Mouse (Mus musculus): Measurements from ENCODE around the gene Mrap. TPM values are rescaled to one million over a fixed set of nuclear protein-coding genes. Genes with fewer than 3 reads are reported as not detected.

Mrap gene
- total RNA-seq, 2 experiments from 2014 or later = 0.87 TPM; not detected in 1

DNA sequence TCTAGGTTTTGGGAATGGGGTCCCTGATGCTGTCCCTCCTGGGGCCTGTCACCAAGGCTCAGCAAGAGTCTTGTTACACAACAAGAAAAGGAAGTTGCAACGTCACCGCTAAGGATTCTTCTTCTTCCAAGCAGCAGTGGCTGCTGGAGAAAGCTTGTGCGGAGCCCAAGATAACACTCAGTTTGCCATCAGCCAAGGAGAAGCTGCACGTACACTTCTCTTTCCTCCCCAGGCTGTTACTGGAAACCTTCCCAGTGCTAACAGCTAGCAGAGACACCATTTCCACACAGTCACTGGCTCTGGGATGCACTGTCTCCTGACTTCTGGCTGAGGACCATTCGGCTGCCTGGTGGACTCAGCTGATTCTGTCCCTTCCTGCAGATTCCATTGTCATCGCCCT is 9.1 kb downstream of the Mrap start:
- intact Hi-C loops (cut with DNase I) = no loop called here
- DNase-seq (ENCODE audit: low spot score in 2 of 2) = peak; percentile 32 to 72

DNA sequence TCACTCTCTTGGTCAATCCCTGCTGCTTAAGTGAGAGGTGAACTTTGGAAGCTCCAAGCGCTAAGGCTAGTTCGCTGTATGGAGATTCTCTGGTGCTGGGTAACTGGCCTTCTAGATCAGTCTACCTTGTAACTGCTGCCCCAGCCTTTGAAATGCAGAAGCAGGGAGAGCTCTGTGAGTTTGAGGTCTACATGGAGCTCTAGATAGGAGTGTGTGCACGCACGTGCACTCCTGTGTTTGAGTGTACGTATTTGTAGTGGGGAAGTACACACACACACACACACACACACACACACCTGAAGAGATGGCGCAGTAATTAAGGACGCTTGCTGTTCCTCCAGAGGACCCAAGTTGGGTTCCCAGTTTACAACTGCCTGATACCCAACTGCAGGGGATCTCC is 10.2 kb downstream of the Mrap start:
- intact Hi-C loops (cut with DNase I) = no loop called here
- no peak for DNase-seq (ENCODE audit: low spot score in 2 of 2)

DNA sequence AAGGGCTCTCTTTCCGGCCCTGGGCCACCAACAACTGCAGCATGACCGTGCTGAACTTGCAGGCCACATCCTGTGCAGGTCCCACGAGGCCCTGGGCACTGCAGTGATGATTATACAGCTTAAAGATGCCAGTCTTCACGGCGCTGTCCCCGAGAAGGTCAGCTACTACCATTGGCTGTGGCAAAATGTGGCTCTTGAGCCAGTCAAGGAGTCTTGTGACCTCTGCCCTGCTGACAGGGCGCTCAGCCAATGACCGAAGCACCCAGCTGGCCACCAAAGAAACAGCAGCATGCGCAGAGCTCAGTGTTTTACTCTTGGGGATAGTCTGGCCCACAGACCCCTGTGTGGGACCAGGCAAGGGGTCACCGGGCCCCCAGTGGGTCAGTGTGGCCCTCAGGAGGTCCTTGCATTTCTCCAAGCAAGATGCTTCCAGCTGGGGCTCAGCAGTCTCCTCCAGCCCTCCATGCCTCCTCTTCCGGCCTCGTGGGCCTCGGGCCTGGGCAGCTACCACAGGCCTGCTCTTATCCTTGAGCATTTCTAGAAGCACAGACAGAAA is 15.5 kb downstream of the Mrap start:
- no peak for DNase-seq (ENCODE audit: low spot score in 2 of 2)
- intact Hi-C loops (cut with DNase I) = no loop called here

DNA sequence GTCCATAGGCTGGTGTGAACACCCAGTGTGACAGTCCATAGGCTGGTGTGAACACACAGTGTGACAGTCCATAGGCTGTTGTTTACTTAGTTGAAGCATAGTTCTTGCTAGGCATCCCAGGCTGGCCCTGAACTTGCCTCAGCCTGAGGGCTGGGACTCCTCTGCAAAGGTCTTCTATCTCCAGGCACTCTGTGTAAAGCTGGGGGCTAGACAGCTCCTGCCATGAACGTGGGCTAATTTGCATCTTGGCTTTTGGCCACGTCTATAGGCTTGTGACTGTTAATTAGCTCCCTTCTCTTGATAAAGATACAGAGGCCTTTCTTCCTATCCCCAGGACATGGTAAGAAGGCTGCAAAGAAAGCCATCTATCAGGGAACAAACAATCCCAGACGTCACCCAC is 21.3 kb downstream of the Mrap start:
- intact Hi-C loops (cut with DNase I) = no loop called here
- DNase-seq (ENCODE audit: low spot score in 2 of 2) = no peak

DNA sequence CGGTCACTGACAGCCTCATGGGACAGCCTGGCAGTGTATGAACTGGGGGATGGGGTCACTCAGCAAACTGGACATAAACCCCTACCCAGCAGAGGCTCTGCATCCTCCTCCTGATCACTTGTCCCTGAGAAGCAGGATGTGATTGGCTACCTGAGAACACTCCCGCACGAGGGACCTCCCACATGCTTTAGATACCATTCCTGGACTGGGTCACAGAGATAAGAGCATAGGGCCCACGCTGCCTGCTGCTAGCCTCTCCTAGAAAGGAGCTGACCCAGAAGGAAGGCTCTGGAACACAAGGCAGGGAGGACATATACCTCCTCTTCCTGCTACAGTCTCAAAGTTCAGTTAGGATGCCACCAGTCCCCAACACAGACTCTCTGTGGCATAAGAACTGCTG is 22.5 kb downstream of the Mrap start:
- intact Hi-C loops (cut with DNase I) = no loop called here
- no peak for DNase-seq (ENCODE audit: low spot score in 2 of 2)

DNA sequence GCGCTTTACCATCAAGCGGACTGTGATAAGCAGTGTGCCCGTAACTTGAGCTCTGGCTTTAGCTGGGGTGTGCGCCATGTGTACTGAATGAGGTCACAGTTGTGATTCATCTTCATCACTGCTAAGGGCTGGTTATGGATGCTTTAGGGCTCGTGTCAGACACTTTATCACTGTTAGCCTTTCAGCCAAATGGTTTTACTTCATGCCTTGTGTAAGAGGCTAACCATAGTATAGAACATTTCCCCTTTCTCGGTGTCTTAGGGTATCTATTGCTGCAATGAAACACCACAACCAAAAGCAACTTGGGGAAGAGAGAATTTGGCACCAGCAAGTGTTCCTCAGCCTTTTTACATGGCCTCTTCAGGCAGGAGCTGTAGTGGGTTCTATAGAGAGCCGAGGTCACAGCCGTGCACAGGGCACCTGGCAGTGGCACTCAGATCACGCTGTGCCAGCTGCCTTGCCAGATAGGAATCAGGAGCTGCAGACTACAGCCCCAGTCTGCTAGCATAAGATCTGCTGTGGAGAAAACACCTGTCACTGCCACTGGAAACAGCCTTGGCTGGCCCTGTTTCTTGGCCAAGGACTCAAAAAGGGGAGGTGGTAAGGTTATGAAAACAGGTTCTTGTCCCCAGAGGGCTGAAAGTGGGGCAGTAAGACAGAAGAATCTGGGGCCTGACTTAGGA is 27.3 kb downstream of the Mrap start:
- intact Hi-C loops (cut with DNase I) = no loop called here
- no peak for DNase-seq (ENCODE audit: low spot score in 2 of 2)

DNA sequence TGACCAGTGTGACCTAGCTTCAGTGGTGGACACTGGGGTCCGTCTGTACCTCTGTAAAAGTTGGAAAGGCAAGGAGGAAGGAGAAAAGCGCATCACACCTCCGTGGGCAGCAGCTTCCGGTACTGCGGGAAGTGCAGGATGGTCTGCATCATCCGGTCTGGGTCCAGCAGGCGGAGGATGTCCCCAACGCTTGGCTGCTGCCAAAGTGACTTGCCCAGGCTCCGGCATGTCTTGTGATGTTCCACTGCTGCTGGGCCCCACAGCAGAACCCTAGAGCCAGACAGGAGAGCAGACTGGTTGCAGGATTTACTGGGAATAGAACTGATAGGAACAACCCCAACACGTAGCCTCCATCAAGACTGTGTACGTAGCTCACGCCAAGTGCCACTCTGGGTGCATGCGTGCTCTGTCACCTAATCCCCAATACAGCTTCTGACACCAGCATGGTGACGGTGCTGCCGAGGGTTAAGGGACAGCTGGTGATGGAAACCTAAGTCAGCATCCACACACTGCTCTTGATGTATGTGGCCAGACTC is 29.0 kb downstream of the Mrap start:
- DNase-seq (ENCODE audit: low spot score in 2 of 2) = no peak
- intact Hi-C loops (cut with DNase I) = no loop called here

DNA sequence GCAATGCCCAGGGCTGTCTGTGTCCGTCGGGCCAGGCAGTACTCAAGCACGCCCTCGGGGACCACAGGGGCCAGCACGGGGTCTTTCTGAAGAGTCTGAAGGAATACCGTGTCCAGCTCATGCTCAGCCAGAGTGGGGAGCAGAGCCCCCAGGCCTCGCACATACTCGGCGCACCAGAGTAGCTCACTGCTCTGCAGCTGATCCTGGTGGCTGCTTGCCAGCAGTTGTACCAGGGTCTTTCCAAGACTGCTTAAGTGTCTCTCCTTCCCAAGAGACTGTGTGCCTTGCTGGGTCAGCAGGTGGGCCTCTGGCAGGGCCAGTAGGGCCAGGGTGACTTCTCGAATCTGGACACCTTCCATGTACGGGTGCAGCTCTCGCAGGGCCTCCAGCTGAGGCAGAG is 36.2 kb downstream of the Mrap start:
- intact Hi-C loops (cut with DNase I) = no loop called here
- DNase-seq (ENCODE audit: low spot score in 2 of 2) = no peak

DNA sequence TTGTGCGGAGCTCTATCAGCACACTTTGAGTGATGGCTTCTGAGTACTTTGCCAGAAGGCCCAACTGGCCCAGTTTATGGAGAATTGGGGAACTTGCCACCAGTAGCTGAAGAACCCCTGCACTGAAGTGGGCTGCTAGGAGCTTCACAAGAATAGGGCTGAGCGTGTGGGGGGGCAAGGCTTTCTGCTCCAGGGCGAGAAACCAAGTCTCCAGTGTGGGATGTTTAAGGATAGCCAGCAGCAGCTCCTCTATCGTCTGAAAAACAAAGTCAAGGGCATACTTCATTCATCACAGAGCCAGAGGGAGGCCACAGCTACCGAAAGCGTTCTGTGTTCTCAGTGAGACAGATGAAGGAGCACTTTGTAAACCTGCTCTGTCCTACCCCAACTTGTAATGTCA is 36.6 kb downstream of the Mrap start:
- intact Hi-C loops (cut with DNase I) = no loop called here

DNA sequence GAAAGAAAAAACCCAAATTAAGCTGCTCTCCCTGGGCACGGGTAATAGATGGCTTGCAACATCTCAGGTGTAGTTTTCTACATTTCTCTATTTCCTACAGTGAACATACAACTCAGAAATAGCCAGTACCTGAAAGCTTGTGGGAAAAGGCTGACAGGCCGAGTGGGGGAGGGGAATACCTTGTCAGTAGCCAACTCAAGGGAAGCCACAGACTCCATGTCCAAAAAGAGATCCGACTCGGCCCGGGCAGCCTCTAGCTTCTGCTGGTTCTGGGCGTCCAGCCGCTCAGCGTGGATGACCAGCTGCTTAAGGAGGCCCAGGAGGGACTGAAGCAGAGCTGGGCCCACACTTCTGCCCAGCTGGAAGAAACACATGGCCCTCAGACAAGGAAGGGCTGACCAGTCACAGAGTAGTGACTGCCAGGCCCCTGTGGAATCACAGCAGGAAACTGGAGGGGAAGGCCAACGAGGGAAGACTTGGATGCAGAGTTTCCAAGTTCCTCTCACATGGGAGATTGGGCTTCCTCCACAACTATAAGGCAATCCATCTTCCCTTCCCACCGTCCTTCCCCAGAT is 38.0 kb downstream of the Mrap start:
- intact Hi-C loops (cut with DNase I) = no loop called here
- no peak for DNase-seq (ENCODE audit: low spot score in 2 of 2)

More for the DNA sequence above, 36.6 kb downstream of the Mrap start:
- no peak for DNase-seq (ENCODE audit: low spot score in 2 of 2)

DNA sequence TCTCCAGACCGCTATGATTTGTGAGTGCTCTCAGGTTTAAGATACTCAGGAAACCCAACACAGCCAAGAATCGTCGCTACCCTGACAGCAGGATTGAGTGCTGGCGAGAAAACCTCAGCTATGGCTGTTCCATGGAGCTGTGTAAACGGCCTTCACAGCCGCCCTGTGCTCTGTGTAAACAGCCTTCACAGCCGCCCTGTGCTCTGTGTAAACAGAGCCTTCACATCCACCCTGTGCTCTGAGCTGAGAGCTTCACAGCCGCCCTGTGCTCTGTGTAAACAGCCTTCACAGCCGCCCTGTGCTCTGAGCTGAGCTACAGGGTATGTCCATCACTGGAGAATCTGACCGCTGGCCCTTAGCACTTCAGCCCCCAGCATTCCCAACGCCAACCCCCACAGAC is 41.8 kb downstream of the Mrap start:
- DNase-seq (ENCODE audit: low spot score in 2 of 2) = no peak
- intact Hi-C loops (cut with DNase I) = no loop called here

DNA sequence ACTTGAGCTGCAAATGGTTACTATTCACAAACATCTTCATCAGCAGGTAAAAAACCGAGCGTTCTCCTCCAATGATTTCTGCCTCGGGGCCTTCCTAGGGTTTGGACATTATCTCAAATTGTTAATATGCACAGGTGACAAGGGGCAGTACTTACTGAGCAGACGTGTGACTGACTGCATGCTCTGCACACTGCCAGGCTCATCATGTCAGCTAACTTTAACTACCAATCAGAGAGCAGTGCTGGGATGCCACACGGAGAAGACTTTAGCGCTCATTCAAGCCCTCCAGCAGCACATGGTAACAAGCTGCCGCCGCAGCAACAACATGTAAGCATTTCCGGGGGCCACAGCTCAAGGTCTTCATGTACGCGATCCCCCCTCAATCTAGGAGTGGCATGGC is 45.3 kb downstream of the Mrap start:
- no peak for DNase-seq (ENCODE audit: low spot score in 2 of 2)
- intact Hi-C loops (cut with DNase I) = no loop called here

DNA sequence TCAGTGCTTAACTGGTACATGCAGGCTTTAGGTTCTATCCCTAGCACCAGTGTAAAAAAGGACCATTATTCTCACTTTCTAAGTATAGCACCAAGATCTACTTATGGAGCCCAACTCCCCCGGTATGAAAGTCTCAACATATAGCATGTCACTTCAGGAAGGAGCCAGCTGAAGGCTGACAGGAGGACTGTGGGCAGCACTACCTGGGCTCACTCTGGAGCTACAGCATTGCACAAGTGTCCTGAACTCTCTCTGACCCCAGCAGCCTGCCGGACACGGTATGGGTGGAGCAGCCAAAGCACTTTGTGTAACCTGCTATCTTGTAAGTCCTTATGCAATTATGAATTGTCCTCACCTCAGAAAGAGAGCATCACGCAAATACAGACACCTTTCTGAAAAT is 47.2 kb downstream of the Mrap start:
- DNase-seq (ENCODE audit: low spot score in 2 of 2) = peak in 1 of 2 experiments; percentile 57
- intact Hi-C loops (cut with DNase I) = no loop called here

DNA sequence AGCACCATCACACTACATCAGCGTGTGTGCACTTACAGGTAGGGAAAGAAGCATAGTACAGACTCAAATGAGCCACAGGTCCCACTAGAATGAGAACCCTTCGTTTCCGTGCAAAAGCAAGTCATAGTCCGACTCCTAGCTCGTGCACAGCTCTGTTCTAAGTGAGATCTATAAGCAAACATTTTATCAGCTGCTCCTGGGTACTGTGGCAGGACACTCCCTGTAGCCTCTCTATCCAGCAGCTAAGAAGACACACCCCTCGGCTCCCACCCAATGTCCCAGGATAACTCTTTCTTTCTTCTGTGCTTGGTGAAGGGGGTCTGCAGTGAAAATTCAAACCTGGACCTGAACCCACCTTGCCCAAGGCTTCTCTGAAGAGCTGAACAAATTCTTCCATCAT is 50.6 kb downstream of the Mrap start:
- intact Hi-C loops (cut with DNase I) = no loop called here
- no peak for DNase-seq (ENCODE audit: low spot score in 2 of 2)

DNA sequence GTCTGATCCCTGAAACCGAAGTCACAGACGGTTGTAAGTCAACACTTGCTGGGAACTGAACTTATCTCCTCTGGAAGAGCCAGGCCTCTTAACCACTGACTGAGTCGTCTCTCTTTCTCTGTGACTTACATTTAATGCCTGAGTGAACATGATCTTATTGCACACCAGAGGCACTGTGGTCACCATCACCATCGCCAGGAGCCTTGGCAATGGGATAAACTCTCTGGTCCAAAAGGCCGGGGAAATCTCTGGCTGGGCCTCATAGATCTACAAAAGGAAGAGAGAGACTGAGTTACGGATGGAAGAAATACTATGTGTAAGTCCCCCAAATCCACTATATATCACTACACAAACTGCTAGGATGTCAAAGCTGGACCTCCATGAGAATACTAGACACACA is 52.9 kb downstream of the Mrap start:
- intact Hi-C loops (cut with DNase I) = no loop called here
- DNase-seq (ENCODE audit: low spot score in 2 of 2) = no peak

DNA sequence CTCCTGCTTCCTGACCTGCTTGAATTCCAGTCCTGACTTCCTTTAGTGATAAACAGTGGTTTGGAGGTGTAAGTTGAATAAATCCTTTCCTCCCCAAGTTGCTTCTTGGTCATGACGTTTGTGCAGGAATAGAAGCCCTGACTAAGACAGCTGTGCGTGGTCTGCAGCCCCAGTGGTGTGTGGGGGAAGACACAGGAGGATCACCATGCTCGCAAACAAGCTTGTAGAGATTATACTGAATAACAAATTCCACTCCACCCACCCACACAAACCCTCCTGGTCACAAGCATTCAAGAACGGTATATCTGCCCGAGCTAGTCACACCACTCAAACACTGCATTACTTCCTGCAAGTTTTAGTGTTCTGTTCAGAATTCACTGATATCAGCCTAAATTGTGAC is 54.1 kb downstream of the Mrap start:
- intact Hi-C loops (cut with DNase I) = no loop called here
- peak; percentile 15 to 76 for DNase-seq (ENCODE audit: low spot score in 2 of 2)

DNA sequence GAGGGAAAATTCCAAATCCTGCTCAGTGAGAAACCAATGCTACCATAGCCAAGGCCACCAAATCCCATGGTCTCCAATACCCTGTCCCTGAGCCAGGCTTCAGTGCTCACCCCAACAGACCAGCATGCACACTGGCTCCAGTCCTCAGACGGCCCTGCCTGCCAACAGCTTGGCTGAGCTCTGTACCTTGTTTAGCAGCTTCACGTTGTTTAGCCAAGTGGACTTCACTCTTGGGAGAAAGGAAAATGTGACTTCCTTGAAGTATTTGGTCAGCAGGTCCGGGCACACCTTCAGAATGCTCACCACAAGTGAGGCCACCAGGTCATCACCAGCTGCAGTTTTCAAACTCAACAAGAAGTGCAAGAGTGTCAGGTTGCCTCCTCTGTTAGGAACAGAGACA is 54.5 kb downstream of the Mrap start:
- intact Hi-C loops (cut with DNase I) = no loop called here
- no peak for DNase-seq (ENCODE audit: low spot score in 2 of 2)

DNA sequence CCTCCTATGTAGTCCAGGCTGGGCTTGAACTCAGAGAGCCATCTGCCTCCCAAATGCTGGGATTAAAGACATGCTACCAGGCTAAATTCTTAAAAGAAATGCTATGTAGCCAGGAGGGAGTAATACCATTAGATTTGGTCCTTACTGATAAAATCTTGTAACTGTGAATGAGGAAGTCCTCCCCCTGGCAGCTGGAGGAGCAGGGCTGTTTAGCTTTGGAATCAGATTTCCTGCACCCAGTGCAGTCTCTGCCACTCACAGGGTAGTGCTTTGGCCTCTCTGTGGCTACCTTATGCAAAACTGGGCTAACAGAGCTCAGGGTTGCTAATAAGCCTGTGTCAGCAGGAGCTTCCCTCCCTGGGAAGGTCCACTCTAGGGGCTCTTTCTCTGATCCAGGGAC is 56.7 kb downstream of the Mrap start:
- no peak for DNase-seq (ENCODE audit: low spot score in 2 of 2)
- intact Hi-C loops (cut with DNase I) = no loop called here

DNA sequence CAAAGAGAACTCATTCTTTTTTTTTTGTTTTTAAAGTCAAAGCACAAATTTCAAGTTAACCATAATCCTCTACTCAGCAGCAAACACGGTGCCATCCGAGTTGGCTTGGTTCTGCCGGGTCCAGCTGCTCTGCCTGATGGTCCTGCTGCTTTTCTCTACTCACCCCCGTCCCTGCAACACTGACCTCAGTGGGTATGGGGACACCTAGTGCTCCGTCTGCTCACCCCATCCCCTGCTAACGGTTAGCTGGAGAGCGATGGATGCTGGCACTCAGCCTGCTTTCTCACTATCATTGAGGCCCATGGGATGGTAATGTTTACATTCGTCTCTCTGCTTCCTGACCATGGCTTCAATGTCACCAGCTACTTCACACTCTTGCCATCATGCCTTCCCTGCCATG is 60.4 kb downstream of the Mrap start:
- intact Hi-C loops (cut with DNase I) = no loop called here
- no peak for DNase-seq (ENCODE audit: low spot score in 2 of 2)

DNA sequence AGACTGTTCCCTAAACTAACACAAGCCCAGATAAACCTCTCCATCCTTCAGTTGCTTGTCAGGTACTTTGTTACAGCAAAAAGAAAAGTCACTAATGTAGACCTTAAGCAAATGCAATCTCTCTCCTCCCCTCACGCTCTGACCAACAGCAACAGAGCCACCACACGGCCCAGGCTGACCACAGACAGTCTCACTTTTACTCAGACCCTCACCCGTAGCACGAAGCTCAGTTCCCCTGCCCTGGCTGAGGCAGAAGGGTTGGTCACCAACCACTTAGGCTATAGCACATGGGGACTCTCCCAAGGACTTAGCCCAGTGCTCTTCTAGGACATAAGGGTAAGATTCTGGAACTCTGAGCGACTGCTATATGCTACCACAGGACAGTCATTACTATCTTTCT is 60.8 kb downstream of the Mrap start:
- DNase-seq (ENCODE audit: low spot score in 2 of 2) = no peak
- intact Hi-C loops (cut with DNase I) = no loop called here
